Mouse (Mus musculus) MEL (cell line): Measurements from ENCODE around the gene Trarg1. TPM values are rescaled to one million over a fixed set of nuclear protein-coding genes. Genes with fewer than 3 reads are reported as not detected.

Source experiments
- DNase-seq: peaks from one replicate; pipeline ENCODE4 v3.0.0; 2011; ENCODE audit warnings: low read depth, low spot score
- H3K27ac ChIP-seq: 2 replicates; pipeline ENCODE4 v1.5.1; 2012; ENCODE audit warnings: low read depth, mild to moderate bottlenecking, control low read depth, low read length, moderate library complexity; ENCODE audit not compliant: control insufficient read depth
- H3K27me3 ChIP-seq, 2 experiments: fragments of 150-350 bp in 1 of 2; sonication (generic) in 1 of 2; 2 replicates each; pipeline ENCODE4 v1.6.1; 2012; ENCODE audit warnings: low read length in 2 of 2, mild to moderate bottlenecking in 2 of 2, improper control_type of control experiment in 1 of 2, moderate library complexity in 1 of 2; ENCODE audit not compliant: insufficient read depth in 2 of 2, control insufficient read depth in 1 of 2
- H3K36me3 ChIP-seq, 2 experiments: 2 replicates each; pipeline ENCODE4 v1.6.1; 2012 to 2014; ENCODE audit warnings: low read length in 2 of 2, improper control_type of control experiment in 1 of 2, inconsistent platforms in 1 of 2, mild to moderate bottlenecking in 1 of 2; ENCODE audit not compliant: insufficient read depth in 2 of 2, control insufficient read depth in 1 of 2
- H3K4me1 ChIP-seq, 2 experiments: fragments of 150-350 bp in 1 of 2; sonication (generic) in 1 of 2; 2 replicates each; pipeline ENCODE4 v1.6.1; 2012; ENCODE audit warnings: low read length in 2 of 2, improper control_type of control experiment in 1 of 2, mild to moderate bottlenecking in 1 of 2; ENCODE audit not compliant: insufficient read depth in 2 of 2, control insufficient read depth in 1 of 2
- H3K4me3 ChIP-seq, 2 experiments: fragments of 150-350 bp in 1 of 2; sonication (generic) in 1 of 2; 2 replicates each; pipeline ENCODE4 v1.5.1; 2012; ENCODE audit warnings: low read depth in 2 of 2, low read length in 2 of 2, mild to moderate bottlenecking in 2 of 2, moderate library complexity in 2 of 2, control low read depth in 1 of 2, improper control_type of control experiment in 1 of 2; ENCODE audit not compliant: control insufficient read depth in 1 of 2, insufficient read depth in 1 of 2
- H3K79me2 ChIP-seq: 2 replicates; pipeline ENCODE4 v1.6.1; 2012; ENCODE audit warnings: mild to moderate bottlenecking, low read length, moderate library complexity; ENCODE audit not compliant: control insufficient read depth, poor library complexity, insufficient read depth
- H3K9ac ChIP-seq: 2 replicates; pipeline ENCODE4 v1.6.1; 2012; ENCODE audit warnings: low read depth, mild to moderate bottlenecking, control low read depth, low read length, moderate library complexity; ENCODE audit not compliant: control insufficient read depth, poor library complexity, severe bottlenecking
- H3K9me3 ChIP-seq: fragments of 150-350 bp; sonication (generic); replicated peaks from 2 replicates; pipeline ENCODE4 v1.6.1; 2012; ENCODE audit warnings: mild to moderate bottlenecking, low read length, improper control_type of control experiment, moderate library complexity; ENCODE audit not compliant: insufficient read depth
- BHLHE40 ChIP-seq: IDR thresholded peaks from 2 replicates; pipeline ENCODE4 v1.6.1; 2012; ENCODE audit warnings: low read depth, mild to moderate bottlenecking, inconsistent platforms, low read length, improper control_type of control experiment, borderline replicate concordance
- CHD1 ChIP-seq: IDR thresholded peaks from 2 replicates; pipeline ENCODE4 v1.6.1; 2012; ENCODE audit warnings: low read depth, mild to moderate bottlenecking, inconsistent platforms, low read length, improper control_type of control experiment
- ETS1 ChIP-seq: IDR thresholded peaks from 2 replicates; pipeline ENCODE4 v1.6.1; 2012; ENCODE audit warnings: low read depth, mild to moderate bottlenecking, inconsistent platforms, low read length, improper control_type of control experiment, moderate library complexity
- GABPA ChIP-seq: IDR thresholded peaks from 2 replicates; pipeline ENCODE4 v1.6.1; 2012; ENCODE audit warnings: low read depth, mild to moderate bottlenecking, inconsistent platforms, low read length, improper control_type of control experiment, moderate library complexity
- GATA1 ChIP-seq: IDR thresholded peaks from 2 replicates; pipeline ENCODE4 v1.6.1; 2011; ENCODE audit warnings: low read depth, low read length, improper control_type of control experiment
- HCFC1 ChIP-seq: IDR thresholded peaks from 2 replicates; pipeline ENCODE4 v1.6.1; 2012; ENCODE audit warnings: low read depth, mild to moderate bottlenecking, inconsistent platforms, low read length, improper control_type of control experiment, moderate library complexity
- JUND ChIP-seq: IDR thresholded peaks from 2 replicates; pipeline ENCODE4 v1.6.1; 2011; ENCODE audit warnings: low read depth, mild to moderate bottlenecking, improper control_type of control experiment, low read length
- KAT2A ChIP-seq: conservative IDR thresholded peaks from 2 replicates; pipeline ENCODE4 v1.6.1; 2012; ENCODE audit warnings: low read depth, low read length, improper control_type of control experiment, inconsistent platforms
- MAX ChIP-seq: IDR thresholded peaks from 2 replicates; pipeline ENCODE4 v1.6.1; 2011; ENCODE audit warnings: low read length, improper control_type of control experiment
- MAZ ChIP-seq: IDR thresholded peaks from 2 replicates; pipeline ENCODE4 v1.6.1; 2012; ENCODE audit warnings: low read depth, mild to moderate bottlenecking, inconsistent platforms, low read length, improper control_type of control experiment
- MXI1 ChIP-seq: IDR thresholded peaks from 2 replicates; pipeline ENCODE4 v1.6.1; 2011; ENCODE audit warnings: mild to moderate bottlenecking, low read depth, low read length, improper control_type of control experiment
- MYB ChIP-seq: IDR thresholded peaks from 2 replicates; pipeline ENCODE4 v1.6.1; 2011; ENCODE audit warnings: mild to moderate bottlenecking, low read depth, low read length, improper control_type of control experiment
- MYC ChIP-seq: IDR thresholded peaks from 2 replicates; pipeline ENCODE4 v1.6.1; 2011; ENCODE audit warnings: low read depth, mild to moderate bottlenecking, low read length, improper control_type of control experiment, moderate library complexity
- NELFE ChIP-seq: IDR thresholded peaks from 2 replicates; pipeline ENCODE4 v1.6.1; 2011; ENCODE audit warnings: low read depth, low read length, improper control_type of control experiment
- POLR2A ChIP-seq, 2 experiments: IDR thresholded peaks; 2 replicates each; pipeline ENCODE4 v1.6.1; 2011 to 2012; ENCODE audit warnings: low read length in 2 of 2, mild to moderate bottlenecking in 2 of 2, control low read depth in 1 of 2, improper control_type of control experiment in 1 of 2, low read depth in 1 of 2, moderate library complexity in 1 of 2; ENCODE audit not compliant: control insufficient read depth in 1 of 2, insufficient read depth in 1 of 2, poor library complexity in 1 of 2
- POLR2AphosphoS2 ChIP-seq: IDR thresholded peaks from 2 replicates; pipeline ENCODE4 v1.6.1; 2011; ENCODE audit warnings: low read length, improper control_type of control experiment
- RCOR1 ChIP-seq: IDR thresholded peaks from 2 replicates; pipeline ENCODE4 v1.6.1; 2012; ENCODE audit warnings: low read depth, mild to moderate bottlenecking, inconsistent platforms, low read length, improper control_type of control experiment
- SIN3A ChIP-seq: IDR thresholded peaks from 2 replicates; pipeline ENCODE4 v1.6.1; 2012; ENCODE audit warnings: low read length, improper control_type of control experiment, inconsistent platforms
- SMC3 ChIP-seq: IDR thresholded peaks from 2 replicates; pipeline ENCODE4 v1.6.1; 2011; ENCODE audit warnings: low read depth, low read length, improper control_type of control experiment
- TAL1 ChIP-seq: IDR thresholded peaks from 2 replicates; pipeline ENCODE4 v1.6.1; 2012; ENCODE audit warnings: mild to moderate bottlenecking, inconsistent platforms, low read length, moderate library complexity, mixed read lengths
- TBP ChIP-seq: IDR thresholded peaks from 2 replicates; pipeline ENCODE4 v1.8.0; 2011; ENCODE audit warnings: low read depth, low read length, improper control_type of control experiment
- UBTF ChIP-seq: IDR thresholded peaks from 2 replicates; pipeline ENCODE4 v1.6.1; 2012; ENCODE audit warnings: low read depth, mild to moderate bottlenecking, inconsistent platforms, low read length, improper control_type of control experiment, moderate library complexity, borderline replicate concordance; ENCODE audit not compliant: insufficient read depth
- USF2 ChIP-seq, 2 experiments: IDR thresholded peaks; 2 replicates each; pipeline ENCODE4 v1.6.1; 2011 to 2012; ENCODE audit warnings: improper control_type of control experiment in 2 of 2, low read length in 2 of 2, borderline replicate concordance in 1 of 2, inconsistent platforms in 1 of 2, low read depth in 1 of 2, mild to moderate bottlenecking in 1 of 2; ENCODE audit not compliant: insufficient read depth in 1 of 2
- ZKSCAN1 ChIP-seq: IDR thresholded peaks from 2 replicates; pipeline ENCODE4 v1.6.1; 2012; ENCODE audit warnings: low read depth, mild to moderate bottlenecking, inconsistent platforms, low read length, improper control_type of control experiment, moderate library complexity
- ZNF384 ChIP-seq: IDR thresholded peaks from 2 replicates; pipeline ENCODE4 v1.6.1; 2012; ENCODE audit warnings: low read depth, mild to moderate bottlenecking, inconsistent platforms, low read length, improper control_type of control experiment
- polyA plus RNA-seq, 2 experiments: library from polyadenylated mRNA; stranded (reverse) in 1 of 2; unstranded in 1 of 2; fragments of >175 nt in 1 of 2; fragments of >200 nt in 1 of 2; gene quantifications; 2 replicates each; pipeline versions ENCODE4 v1.2.1 to v1.2.4; 2012; ENCODE audit warnings: low replicate concordance in 2 of 2, low read depth in 1 of 2; ENCODE audit not compliant: insufficient read length in 2 of 2, insufficient read depth in 1 of 2, missing spikeins in 1 of 2
- total RNA-seq: library from RNA; depleted of rRNA; stranded (reverse); fragments of 300-350 nt; gene quantifications from 2 replicates; pipeline ENCODE4 v1.2.3, GENCODE M21; 2012

Gene Trarg1
- total and polyA plus RNA-seq, 3 experiments, result not detected

DNA sequence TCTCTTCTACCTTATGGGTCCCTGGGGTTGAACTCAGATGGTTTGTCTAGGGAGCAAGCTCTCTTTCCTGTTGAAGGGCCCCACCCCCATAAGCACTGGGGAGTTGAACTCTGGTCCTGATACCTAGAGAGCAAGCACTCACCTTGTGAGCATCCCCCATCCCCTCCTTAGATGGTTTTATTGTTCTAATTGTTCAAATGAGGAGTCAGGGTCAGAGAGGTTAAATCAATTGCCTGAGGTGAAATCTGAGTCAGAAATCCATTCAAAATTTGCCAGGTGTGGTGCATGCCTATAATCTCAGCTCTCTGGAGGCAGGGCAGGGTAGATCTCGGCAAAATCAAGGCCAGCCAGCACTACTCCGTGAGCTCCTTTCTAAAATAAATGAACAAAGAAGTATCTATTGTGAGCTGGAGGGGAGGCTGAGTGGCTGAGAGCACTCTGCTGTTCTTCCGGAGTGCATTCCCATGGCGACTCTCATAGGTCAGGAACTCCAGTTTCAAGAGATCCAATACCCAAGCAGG is 22.1 kb upstream of the Trarg1 start:
- TF ChIP-seq TBP (no peak), ZNF384 (no peak), BHLHE40 (no peak), CHD1 (no peak), SMC3 (no peak), MYB (no peak), ETS1 (no peak), POLR2A (IDR thresholded peaks at IDR 0.05; ENCODE audit: control insufficient read depth in 1 of 2, insufficient read depth in 1 of 2, low read depth in 1 of 2, low read length in 2 of 2, poor library complexity in 1 of 2) (no peak), MYC (no peak), NELFE (no peak), SIN3A (no peak), KAT2A (no peak)
- TF ChIP-seq, all 39 proteins: peak for 0
- Histone ChIP-seq H3K36me3 (no peaks in the 10 kb centered on the region), H3K4me3 (no peak overlapping the region), H3K27ac (no peak overlapping the region), H3K9ac (no peak overlapping the region), H3K79me2 (no peaks in the 10 kb centered on the region), H3K9me3 (no peaks in the 10 kb centered on the region), H3K4me1 (no peaks in the 10 kb centered on the region), H3K27me3 (peaks cover 7 to 11% of the 10 kb centered on the region in 2 experiments)
- DNase-seq, result no peak

- Histone ChIP-seq H3K9me3 (no peaks in the 10 kb centered on the region), H3K36me3 (no peaks in the 10 kb centered on the region), H3K4me3 (no peak overlapping the region), H3K9ac (no peak overlapping the region), H3K27me3 (peaks cover 7 to 11% of the 10 kb centered on the region in 2 experiments), H3K79me2 (no peaks in the 10 kb centered on the region), H3K4me1 (no peaks in the 10 kb centered on the region), H3K27ac (no peak overlapping the region)
- no peak for TF ChIP-seq JUND
- no peak for TF ChIP-seq BHLHE40
- no peak for TF ChIP-seq MXI1
- no peak for TF ChIP-seq POLR2AphosphoS2
- TF ChIP-seq MYB, result no peak
- no peak for TF ChIP-seq GATA1
- TF ChIP-seq SIN3A, result no peak
- TF ChIP-seq HCFC1, result no peak
- TF ChIP-seq RCOR1, result no peak
- TF ChIP-seq MAX, result no peak
- TF ChIP-seq GABPA, result no peak
- no peak for TF ChIP-seq ZKSCAN1
- no peak for TF ChIP-seq TAL1
- no peak for TF ChIP-seq ZNF384
- no peak for TF ChIP-seq USF2 (IDR thresholded peaks at IDR 0.05; ENCODE audit: borderline replicate concordance in 1 of 2, insufficient read depth in 1 of 2, low read depth in 1 of 2, low read length in 2 of 2)
- no peak for TF ChIP-seq UBTF
- TF ChIP-seq MAZ, result no peak
- DNase-seq, result no peak
These were observed 20.3 kb upstream of the Trarg1 start for GRCm38 (mm10) chr11:76659138-76659930.
